Mouse (Mus musculus) adrenal gland, postnatal 4 days (tissue): ENCODE results near the gene Cmip. TPM values are rescaled to one million over a fixed set of nuclear protein-coding genes. Genes with fewer than 3 reads are reported as not detected.

Experiments used
- DNase-seq, 2 experiments: peaks; one replicate each; pipeline ENCODE4 v3.0.0; 2021 to 2022; ENCODE audit warnings: low spot score in 2 of 2, mixed read lengths in 2 of 2
- microRNA-seq: library from miRNA; unstranded; fragments of <30 nt; microRNA quantifications from one replicate; pipeline ENCODE4 v1.2.0, GENCODE M21; 2021
- total RNA-seq, 2 experiments: library from RNA; stranded (reverse); gene quantifications; 2 replicates each; pipeline ENCODE4 v1.2.3; 2021

Cmip gene
- total RNA-seq, 2 experiments from 2014 or later: 120 to 133 TPM

DNA sequence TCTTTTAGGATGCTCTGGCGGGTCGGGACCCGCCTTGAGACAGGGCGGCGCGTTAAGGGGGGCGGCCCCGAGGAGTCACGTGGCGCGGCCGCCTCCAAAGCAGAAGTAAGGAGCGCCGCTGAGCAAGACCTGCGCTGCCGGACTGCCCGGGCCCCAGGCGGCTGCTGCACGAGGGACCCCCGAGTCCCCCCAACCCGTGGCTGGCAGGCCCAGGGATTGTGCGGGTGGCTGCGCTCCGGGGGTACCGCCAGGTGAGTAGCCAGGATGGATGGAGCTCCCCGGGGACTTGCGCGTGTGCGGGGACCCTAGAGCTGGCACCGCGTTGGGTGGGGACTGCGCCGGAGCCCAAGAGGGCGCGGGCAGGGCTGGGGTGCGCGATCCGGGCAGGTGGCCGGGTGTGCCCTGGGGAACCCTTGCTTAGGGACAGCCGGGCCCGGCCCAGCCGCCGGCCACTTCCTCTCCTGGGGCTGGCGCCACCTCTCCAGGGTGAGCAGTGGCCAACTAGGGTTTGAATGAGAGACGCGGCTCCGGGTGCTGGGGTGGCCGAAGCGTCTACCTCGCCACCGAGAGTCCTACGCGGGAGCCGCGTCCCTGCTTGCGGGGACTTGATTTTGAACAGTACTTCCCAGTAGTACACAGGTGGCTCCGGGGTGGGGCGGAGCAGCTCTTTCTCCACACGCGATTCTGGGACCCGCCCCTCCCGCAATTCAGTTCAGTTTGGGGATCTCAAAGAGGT, 241.5 kb downstream of the Cmip start, which contains the start of gene Plcg2:
TSS of gene Plcg2 (plus strand) at position 113 of the 736 bp plus-strand sequence.
- DNase-seq: peak in 1 of 2 experiments; percentile 10

DNA sequence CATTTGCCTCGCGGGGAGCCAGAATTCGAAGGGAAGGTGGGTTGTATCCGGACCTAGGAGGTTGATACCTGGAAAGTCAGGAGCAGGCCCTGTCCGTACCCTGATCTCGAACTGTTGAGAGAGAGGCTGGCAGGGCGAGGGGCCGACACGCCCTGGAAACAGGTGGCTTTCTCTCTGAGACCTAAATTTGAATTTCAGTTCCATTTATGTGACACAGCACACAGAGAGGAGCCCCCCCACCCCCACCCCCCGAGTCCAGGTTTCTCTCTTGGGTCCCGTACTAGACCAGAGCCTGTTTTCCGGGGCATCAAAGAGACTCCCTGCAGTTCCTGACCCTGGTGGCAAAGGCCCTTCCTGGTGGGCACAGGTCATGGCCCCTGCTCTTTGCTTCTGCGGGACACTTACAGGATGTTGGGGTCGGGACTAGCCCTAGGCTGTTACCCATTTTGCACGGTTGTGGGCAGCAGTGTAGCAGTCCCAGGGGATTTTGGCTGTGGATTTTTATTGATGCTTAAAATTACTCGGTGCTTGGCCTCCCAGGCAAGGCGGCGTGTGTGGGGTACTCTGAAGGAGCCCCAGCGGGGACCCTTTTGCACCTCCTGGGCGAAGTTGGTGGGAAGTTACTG, 242.2 kb downstream of the Cmip start:
- DNase-seq: no peak

DNA sequence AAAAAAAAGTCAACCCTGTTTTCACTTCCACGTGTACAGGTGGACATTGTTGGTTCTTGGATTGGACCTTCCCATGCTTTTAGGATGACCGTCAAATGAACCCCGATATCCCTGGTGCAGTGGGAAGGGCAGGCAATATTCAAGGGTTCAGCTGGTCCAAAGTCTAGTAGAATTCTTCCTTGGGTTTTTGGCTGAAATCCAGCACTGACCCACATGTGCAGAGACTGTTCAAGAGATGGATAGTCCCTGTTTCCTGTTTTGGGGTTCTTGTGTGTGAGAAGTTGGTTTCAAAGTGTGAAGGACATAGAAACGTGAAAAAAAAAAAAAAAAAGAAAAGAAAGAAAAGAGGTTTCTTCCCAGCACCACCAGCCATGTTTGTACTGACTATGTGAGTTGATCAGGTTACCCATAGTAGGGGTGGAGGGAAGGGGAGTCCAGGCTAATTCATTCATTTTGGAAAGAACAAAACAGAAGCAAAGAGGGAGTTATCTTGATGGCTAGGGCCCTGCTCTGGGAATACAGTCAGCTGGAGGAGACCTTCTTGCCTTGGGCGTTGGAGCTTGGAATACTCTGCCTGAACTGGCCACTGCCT, 243.5 kb downstream of the Cmip start:
- DNase-seq: no peak

DNA sequence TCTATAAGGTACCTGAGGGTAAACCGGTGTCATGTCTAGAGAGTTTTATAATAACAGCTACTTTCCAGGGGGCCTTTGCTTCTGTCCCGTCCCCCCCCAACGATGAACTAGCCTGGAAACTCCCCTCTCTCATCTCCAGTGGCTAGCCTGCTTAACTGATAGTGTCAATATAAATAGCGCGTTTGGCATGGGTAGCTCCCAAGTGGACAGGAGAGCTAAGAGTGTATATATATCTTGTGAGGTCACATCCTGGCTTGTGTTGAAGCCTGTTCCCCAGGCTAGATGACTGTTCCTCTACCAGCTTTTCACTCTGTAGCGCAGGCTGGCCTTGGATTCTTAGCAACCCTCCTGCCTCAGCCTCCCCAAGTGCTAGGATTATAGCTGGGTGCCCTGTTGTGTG, 244.5 kb downstream of the Cmip start:
- no peak for DNase-seq

DNA sequence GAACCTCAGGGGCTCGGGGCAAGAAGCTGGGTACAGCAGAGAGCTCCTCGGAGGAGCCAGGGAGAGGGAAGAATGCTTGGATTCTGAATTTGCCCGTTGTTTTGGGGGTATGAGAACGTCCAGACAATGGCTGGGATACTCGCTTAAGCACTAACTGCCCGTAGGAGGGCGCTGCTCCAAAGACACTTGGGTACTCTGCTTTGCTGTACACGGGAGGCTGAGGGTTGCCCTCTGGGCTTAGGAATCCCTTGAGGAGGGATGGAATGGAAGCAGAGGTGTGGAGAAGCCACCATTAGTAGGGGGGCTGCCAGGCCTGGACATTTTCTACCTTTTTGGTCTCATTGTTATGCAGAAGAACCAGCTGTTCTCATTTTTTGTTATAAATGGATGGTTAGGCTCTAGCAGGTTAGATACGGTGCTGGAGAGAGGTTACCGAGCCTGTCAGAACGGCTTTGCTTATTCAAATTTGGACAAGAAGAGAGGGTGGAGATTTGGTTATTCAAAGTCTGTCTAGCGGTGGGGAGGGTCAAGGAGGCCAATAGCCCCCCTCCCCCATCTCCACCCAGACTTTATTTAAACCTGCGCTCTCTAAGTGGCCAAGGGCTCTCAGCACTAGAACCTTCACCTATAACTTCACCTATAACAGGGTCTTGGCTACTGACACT, 246.7 kb downstream of the Cmip start:
- DNase-seq: no peak

DNA sequence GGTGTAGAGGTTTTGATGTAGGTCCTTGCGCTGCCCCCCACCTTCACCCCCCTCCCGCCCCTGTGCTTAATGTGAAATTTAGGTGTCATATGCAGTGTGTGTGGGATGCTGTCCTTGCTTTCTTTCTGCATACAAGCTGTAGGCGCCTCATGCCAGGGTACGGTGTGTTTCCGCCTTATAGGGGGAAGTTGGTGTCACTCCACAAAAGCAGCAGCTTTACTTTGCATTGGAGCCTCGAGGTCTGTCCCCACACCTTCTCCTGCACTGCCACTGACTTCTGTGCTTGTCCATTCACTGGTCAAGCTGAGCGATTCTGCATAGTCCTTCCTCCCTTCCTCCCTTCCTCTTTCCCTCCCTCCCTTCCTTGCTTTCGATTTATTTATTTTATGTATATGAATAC, 250.8 kb downstream of the Cmip start:
- no peak for DNase-seq

Small RNA genes within 50 kb of the gene (microRNA-seq; reads per million reads assigned to microRNA genes)
- gene Mir7077: 1.3 reads per million
- not detected for gene Mir7078

Other genes with a start within 250 kb of the Cmip start
- gene Pkd1l2, start 174.6 kb upstream of the Cmip start, total RNA-seq: 1 to 10 TPM; 1.5 to 3.1 TPM
- 1 to 10 TPM in 1 of 2 experiments, under 1 TPM in 1; 0.62 to 2.0 TPM for gene Bco1, start 161.2 kb upstream of the Cmip start, total RNA-seq
- gene Gan, start 98.9 kb upstream of the Cmip start, total RNA-seq: 10 to 100 TPM; 14.9 to 16.4 TPM
- 1 to 10 TPM; 5.5 to 6.2 TPM for gene Plcg2, start 241.2 kb downstream of the Cmip start, total RNA-seq